Mouse (Mus musculus) retina, embryonic 14.5 days (tissue): ENCODE data around the gene Podxl2.

Source experiments
- DNase-seq: peaks from one replicate; pipeline ENCODE4 v3.0.0-alpha.2; 2015; ENCODE audit warnings: low spot score

Gene Podxl2

DNA sequence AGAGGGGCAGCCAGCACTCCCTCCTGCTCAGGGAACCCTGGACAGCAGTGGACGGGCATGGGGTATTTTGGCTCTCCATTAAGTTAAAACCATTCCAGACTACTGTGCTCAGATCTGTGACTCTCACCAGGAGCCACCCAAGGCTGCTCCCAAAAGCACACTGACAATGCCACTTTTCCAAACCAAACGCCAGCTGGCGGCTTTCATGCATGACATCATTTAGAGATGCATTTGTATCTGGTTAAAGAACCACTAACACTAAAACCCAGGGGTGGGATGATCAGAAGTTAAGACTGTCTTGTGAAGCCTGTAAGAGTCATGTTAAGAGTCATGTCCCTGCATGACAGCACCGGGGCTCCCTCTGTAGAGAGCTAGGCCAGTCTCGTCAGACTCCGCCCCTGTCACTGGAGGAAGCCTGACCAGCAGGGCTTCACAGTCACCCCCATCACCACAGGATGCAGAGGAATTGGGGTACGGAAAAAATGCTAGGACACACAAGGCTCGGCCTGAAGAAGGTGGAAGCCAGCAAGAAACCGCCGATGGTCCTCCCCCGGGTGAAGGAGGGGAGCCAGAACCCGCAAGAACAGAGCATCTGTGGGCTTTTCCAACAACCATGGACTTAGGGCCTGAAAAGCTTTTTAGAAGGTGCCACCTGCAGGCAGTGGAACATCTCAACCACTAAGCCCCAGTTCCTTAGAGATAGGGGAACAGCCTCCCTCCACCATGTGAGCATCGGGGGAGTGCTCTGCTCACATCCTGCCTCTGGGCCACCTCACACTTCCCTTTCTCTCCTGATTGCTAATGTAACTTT, 47.2 kb downstream of the Podxl2 start:
- no peak for DNase-seq

DNA sequence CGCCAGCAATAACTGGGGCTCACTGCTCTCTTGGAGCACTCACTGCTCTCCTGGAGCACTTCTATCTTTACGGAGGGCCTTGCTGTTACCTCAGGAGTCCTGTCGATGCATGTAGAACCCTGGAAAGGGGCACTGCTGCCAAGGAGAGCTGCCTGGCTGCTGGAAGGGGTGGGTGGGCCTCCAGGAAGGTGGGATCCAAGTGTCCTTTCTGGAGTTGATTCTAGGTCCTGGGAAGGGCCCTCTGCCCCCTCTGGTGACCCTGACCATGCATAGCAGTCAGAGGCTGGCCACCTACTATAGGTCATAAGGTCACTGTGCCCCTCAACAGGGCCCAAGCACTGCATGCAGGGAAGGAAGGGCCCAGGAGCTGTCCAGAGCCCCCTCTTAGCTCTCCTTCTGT, 47.9 kb downstream of the Podxl2 start:
- DNase-seq = no peak

DNA sequence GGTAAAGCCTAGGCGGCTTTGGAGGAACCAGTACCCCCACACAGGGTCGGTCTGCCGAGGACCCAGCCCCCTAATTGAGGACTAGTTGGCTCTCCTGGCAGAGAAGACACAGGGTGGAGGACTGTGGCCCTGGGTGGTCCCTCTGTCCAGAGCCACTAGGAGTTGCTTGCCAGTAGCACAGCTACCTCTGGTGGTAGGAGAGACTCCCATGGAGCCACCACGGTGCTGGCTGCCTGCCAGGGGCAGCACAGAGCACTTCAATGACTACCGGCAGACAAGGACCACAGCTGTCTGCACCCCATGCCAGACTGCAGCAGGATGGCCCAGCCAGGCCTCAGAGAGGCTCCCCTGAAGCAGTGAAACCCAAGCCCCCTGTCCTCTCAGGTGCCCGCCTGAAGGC, 48.3 kb downstream of the Podxl2 start:
- peak; percentile 73 for DNase-seq

DNA sequence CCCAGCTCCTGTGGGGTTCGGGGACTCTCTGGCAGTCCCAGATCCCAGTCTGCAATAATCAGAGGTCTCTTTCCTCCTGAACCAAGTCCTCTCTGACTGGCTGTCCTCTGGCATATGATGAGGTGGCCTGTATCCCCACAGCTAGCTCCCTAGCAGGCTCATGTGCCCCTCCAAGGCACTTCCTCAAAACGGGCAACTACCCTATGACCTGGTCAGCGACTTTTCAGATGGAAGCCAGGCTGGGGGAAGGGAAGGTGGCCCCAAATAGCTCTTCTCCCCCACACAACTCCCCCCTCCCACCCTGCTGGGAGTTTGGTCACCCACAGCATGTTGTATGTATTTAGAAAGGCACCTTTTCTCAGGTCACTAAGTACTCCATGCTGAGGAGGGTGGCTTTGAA, 48.8 kb downstream of the Podxl2 start:
- DNase-seq = no peak

DNA sequence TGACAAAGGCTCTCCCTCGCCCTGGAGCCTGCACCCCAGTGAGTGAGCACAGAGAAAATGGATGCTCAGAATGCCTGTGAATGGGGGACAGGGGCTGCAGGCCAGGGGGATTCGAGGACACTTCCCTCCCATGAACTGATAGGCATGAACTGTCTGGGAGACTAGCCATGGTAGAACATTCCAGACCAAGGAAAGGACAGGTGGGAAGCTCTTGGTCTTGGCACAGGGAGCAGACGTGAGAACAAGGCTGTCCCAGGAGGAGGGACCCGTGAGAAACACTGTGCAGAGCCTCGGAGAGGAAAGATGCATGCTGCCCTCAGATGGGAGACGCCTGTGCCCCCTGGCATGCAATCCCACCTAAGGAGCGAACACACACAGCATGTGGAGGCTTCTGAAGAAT, 50.7 kb downstream of the Podxl2 start:
- no peak for DNase-seq

DNA sequence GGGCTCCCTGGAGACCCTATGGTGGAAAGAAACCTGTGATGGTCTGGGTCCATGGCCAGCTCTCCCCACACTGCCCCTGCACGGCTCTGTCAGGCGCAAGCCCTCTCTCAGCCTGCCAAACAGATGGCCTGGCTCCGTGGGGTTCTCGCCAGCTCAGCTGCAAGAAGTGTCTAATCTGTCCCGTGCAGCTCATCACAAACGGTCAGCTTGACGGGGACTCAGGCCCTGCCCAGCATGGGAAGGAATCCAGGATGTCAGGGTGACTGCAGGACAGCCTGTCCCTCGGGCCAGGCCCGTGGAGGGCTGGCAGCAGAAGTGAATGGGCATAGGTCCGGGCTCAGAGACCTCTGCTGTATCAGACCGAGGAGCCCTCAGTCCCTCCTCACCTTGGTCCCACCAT, 52.9 kb downstream of the Podxl2 start:
- DNase-seq = no peak

DNA sequence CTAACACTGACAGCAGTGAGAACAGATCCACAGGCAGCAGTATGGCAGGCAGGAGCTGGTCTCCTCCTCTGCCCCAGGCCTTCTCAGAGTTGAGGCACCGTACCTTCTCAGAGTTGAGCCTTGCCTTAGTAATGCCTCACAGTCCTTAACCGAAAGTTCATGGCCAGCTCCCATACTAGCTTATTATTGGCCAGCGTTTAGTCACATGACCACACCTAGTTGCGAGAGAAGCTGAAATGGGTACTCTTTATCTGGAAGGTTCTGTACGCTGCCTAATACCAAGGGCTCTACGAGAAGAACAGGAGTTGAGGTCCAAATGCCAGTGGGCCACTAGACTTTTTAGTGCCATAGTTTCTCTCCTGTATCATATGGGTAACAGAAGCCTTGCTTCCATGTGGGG, 53.5 kb downstream of the Podxl2 start:
- DNase-seq = no peak

DNA sequence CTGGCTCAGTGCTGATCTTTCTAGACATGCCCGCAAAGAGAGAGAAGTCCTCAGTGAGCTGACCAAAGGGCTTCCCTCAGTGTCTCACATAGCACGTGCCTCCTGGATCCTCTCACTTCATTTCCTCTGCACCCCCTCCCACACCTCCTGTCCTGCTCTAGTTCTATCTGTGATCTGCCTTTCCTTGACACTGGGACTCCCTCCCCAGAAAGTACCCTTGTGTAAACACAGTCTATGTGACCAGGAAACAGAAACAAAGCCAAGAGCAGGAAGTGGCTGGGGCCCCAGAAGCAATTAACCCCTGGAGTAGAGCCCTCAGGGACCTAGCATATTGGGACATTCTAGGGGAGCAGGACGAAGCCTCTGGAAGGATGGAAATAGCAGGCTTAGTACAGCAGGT, 54.0 kb downstream of the Podxl2 start:
- DNase-seq = no peak

DNA sequence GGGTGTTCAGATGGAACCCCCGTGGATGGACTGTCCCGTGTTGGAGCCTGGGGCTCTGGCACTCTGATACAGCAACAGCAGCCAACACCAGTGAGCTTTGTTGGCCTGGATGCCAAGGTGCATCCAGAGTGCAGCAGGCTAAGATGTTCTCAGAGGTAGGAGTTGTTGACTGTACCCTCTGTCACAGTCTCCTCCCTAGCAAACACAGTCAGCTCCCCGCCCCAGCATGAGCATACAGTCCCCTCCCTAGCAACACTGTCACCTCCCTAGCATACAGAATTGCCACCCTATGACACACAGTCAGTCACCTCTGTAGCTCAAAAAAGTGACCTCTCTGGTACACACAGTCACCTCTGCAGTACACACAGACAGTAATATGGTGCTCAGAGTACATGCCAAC, 57.9 kb downstream of the Podxl2 start:
- DNase-seq = no peak

DNA sequence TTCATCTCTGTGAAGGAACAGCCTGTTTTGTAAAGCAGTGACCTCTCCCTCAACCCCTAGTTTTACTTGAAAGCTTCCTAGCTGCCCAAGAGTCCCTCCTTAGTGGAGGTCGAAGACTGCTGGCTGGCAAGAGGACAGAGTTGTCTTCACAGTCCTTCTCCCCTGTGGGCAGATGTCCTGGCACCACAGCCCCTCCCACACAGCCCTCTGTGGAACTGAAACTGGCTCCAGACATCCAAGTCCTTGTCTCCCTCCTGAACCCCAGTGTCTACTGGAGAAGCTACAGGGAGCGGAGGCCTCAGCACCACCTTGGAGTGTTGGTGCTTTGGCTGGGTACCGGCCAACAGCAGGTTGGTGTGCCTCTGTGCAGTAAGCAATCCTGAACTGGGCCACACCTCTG, 59.4 kb downstream of the Podxl2 start:
- no peak for DNase-seq

DNA sequence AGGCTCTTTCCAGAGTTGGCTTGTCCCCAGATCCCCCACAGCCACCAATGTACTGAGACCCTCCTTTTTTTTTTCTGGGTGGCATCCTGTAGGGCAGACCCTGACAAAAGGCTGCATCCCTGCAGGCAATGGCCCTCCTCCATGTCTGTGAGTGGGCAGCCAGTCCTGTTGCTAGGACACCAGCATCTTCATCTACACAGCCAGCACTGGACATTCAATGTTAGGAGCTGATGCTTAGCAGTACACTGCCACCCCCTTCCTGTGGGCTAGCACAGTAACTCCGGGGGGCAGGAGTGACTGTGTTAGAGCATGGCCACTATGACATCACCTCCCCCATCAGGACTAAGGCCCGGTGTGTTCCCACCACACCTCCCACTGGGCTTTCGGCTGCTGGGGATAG, 59.8 kb downstream of the Podxl2 start:
- no peak for DNase-seq

DNA sequence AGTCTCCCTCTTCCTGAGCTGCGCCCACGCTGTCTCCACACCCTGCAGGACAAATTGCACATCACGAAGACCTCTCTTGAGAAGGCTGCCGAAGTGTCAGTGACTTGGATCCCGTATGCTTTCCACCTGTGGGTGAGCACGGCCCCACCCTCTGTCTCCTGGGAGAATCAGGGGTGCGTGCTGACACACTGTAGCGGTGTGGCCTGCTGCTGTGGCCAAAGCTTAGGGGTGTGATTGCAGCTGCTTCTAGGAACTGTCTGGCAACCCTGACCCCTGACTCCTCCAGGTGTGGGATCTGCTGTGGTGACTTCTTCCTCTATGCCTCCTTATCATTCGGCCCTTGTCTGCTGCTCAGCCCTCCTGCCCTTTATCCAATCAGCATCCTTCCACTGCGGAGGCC, 61.0 kb downstream of the Podxl2 start:
- DNase-seq = no peak

DNA sequence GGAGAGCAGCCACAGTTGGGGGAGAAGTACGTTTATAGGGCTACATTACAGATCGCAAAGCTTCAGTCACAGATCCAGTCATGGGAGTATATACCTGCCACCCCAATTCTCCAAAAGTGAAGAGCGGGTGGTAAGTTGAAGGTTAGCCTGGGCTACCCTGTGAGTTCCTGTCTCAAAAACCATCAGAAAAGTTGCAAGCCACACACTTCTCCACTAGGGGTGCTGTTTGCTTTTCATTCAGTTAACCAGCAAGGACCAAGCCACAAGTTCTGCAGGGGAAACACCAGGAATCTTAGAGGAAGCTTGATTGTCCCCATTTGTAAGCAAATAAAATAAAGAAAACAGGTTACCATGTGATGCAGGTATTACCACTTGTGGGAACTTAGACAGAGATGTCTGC, 62.0 kb downstream of the Podxl2 start:
- peak; percentile 81 for DNase-seq

DNA sequence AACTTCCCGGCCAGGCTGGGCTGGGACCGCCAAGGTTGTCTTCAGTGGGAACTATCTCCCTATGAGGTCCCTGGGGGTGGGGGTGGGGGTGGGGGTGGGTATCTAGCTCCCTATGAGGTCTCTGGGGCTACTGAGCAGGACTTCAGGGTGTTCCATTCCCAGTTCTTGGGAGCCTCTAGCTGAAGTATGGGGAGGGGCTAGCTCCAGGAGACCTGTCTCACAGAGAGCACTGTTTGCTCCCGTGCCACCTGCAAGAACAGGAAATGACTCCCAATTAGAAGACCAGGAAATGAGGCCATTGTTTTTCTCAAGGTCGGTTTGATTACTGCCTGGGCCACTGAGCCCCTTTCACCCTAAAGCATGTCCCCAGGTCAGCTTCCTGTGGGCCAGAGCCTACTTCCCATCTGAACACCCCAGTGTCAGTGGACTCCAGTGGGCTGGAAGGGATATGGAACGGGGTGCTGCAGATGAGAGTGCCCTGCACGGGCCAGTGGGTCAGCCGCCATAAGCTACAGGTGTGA, 62.9 kb downstream of the Podxl2 start:
- no peak for DNase-seq

DNA sequence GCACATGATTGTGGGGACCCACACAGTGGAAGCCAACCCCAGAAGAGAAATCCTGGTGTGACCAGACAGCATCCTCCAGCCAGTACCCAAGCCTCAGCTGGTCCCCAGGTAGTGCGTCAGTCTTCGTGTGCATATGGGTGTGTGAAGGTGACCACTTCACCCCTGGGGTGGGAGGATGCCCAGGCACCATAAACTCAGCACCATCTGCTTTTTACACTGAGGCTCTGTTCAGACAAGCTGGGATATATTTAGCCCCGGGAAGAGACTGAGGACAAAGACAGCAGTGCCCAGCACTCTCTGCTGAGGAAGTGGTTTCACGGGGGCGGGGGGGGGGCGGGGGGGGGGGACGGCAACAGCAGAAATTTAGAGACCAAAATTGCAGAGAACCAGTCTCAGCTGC, 63.4 kb downstream of the Podxl2 start:
- DNase-seq = no peak

DNA sequence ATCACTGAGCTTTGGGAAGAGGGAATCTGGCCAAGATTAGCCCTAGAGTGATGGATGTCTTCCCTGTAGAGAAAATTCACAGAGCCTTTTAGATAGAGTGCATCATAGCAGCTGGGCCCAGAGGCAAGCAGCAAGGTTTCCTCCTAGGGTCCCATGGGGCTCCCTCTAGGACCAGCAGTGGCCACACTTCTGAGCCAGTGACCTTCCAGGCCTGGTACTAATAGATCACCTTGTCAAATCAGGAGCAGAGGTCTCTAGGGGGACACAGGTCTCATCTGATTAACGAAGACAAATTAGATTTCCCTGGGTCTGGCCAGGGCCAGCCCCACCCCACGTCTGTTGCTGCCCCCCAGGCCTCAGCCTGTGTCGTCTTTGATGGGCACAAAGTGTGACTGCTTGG, 64.6 kb downstream of the Podxl2 start:
- no peak for DNase-seq

DNA sequence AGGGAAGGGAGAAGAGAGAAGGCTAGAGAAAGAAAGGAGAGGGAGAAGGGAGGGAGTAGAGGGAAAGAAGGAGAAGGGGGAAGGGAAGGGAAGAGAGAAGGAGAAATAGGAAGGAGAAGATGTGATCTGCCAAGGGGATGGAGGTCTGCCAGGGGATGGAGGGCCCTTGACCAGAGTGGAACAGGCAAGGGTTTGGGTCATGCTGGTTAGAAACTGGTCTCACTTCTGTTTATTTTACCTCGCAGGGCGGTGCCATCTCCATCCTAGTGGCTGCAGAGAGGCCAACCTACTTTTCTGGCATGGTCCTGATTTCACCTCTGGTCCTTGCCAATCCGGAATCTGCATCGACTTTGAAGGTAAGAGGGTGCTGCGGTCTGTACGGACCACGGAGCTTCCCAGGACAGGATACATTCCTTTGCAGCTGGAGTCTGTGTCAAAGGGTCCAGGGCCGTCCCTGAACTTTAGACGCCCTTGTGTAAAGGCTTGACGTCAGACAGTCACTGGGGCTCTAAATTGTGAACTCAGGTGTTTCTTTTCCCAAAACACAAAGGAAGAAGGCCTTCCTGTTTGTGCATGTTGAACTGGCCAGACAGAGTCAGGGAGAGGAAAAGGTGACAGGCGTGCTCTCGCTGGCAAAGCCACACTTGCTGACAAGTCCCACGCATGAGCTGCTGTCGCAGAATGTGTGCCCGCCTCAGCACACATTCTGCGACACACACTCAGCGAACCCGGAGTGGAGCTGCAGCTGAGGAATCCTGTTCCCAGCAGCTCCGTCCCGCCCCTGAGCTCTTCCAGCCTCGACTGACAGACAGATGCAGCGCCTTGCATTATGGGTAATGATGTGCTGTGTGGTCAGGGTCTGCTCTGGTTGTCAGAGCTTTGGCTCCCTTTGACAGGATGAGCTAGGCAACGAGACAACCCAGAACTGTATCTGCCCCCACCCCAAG, 65.5 kb downstream of the Podxl2 start:
- DNase-seq = no peak

DNA sequence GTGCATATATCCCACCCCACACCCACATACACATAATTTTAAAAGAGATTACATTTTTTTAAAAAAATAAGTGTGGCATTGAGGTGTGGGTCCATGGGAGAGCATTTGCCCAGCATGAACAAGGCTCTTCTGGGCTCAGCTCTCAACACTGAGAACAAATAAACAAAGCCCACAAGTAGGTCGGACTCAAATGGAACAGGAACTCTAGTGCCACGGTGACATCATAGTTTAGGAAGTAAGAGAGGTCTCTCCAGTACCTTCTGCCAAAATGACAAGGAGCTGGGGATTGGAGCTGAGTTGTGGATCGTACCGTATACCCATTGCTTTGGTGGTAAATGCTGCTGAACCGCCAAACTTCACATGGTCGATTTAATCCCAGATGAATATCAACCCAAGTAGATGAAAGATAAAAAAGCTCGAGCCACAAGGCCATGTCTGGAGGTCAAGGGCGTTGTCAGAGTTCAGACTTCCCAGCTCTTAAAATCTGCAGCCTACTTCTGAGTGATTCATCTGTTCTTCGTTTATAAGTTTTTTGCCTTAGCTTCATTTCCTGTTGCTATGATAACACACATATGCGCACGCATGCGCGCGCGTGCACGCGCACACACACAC, 69.8 kb downstream of the Podxl2 start:
- DNase-seq = no peak

DNA sequence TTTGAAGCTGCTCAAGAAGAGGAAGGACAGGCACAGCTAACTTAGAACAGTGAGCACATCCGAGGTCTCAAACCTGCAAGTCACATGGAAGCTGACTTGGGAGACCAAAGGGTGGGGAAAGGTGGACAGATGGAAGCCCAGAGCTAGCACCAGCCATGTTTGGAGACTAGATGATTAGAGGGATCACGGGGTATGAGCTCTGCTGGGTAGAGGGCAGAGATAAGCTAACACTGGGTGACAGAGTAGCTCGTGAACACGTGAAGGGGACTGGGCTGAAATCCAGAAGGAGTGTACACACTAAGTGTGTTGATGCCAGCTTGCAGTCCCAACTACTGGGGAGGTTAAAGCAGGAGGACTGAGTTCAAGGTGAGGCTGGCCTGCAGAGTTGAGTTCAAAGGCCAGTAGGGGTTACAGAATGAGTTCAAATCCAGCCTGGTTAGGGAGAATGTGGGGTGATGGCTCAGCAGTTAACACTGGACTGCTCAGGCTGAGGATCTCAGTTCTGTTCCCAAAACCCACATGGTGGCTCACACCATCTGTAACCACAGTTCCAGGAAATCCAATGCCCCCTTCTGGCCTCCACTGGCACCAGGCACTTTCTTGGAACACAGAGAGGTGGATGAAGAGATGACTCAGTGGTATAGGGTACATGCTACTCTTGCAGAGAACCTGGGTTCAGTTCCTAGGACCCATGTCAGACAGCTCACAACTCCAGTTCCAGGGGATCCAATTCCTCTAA, 70.7 kb downstream of the Podxl2 start:
- DNase-seq = no peak

DNA sequence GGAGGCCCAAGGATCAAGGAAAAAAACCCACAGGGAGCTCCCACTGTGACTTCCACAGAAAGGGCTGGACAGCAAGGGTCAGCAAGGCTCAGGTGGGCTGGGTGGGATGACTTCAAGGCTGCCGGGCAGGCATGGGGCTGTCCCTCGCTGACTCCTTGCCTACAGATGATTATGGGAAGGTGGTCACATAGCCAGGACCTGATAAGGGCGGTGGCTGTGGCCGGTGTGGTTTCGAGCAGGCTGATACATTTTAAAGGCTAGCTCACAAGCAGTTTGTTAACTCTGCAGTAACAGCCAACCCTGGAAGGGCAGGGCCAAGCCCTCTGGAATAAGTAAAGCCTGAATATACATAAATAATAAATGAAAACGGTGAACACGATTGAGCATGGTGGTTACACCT, 71.8 kb downstream of the Podxl2 start:
- no peak for DNase-seq

DNA sequence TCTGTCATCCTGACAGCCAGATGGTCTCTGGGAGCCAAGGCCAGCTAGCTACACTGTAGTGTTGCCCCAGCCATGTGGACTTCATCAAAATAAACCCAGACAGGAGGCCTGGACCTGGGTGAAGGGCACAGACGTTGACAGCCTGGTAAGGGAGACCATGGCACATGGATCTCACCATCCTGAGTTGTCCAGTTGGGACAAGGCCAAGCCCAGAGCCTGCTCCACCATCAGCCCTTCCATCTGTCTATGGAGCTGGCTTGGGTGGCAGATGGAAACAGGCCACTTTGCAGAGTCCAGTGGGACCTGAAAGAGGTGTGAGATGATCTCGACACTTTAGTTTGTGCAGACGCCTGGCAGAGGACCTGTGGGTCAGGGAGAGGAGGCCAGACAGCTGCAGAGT, 74.1 kb downstream of the Podxl2 start:
- DNase-seq = no peak

DNA sequence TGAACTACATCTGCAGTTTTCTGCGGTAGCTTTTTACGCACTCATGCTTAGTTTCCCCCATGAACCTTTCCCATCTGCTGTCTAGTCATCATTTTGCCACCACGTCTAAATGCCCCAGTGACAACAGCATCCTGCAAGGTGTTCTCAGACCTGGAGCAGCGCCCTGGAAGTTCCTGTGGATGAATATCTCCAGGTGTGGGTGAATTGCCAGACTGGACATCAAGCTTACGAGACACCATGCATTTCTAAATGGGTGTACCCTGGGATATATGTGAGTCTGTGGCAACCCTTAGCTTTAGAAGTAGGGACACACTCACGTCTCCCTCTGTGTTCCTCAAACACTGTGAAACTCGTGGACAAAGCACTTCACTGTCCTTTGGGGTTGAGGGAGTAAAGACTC, 74.7 kb downstream of the Podxl2 start:
- no peak for DNase-seq
